Mouse (Mus musculus) neural tube, embryonic 14.5 days (tissue): ENCODE measurements around the gene Yy1. TPM values are rescaled to one million over a fixed set of nuclear protein-coding genes. Genes with fewer than 3 reads are reported as not detected.

Experiments
- ATAC-seq: fragments of 200-750 bp; cut with Nextera tagmentation; 2 replicates; pipeline ENCODE4 v1.8.0; 2017; ENCODE audit warnings: low read depth, mild to moderate bottlenecking, moderate TSS enrichment, moderate library complexity
- H3K27ac ChIP-seq: fragments of 300-500 bp; sonication (generic); 2 replicates; pipeline ENCODE4 v1.5.1; 2014; ENCODE audit warnings: low read depth, mild to moderate bottlenecking, control low read depth, low read length, moderate library complexity, mixed read lengths
- H3K27me3 ChIP-seq: fragments of 300-500 bp; sonication (generic); 2 replicates; pipeline ENCODE4 v1.6.1; 2014; ENCODE audit warnings: low read length; ENCODE audit not compliant: control insufficient read depth, insufficient read depth
- H3K36me3 ChIP-seq: fragments of 300-500 bp; sonication (generic); 2 replicates; pipeline ENCODE4 v1.6.1; 2014; ENCODE audit warnings: low read length, mixed read lengths; ENCODE audit not compliant: control insufficient read depth, insufficient read depth
- H3K4me1 ChIP-seq: fragments of 300-500 bp; sonication (generic); 2 replicates; pipeline ENCODE4 v1.6.1; 2014; ENCODE audit warnings: low read length; ENCODE audit not compliant: control insufficient read depth, insufficient read depth
- H3K4me2 ChIP-seq: fragments of 300-500 bp; sonication (generic); 2 replicates; pipeline ENCODE4 v1.6.1; 2014; ENCODE audit warnings: mild to moderate bottlenecking, low read depth, low read length, control low read depth
- H3K4me3 ChIP-seq: fragments of 300-500 bp; sonication (generic); 2 replicates; pipeline ENCODE4 v1.5.1; 2014; ENCODE audit warnings: low read depth, low read length, control low read depth, mixed read lengths
- H3K9ac ChIP-seq: fragments of 300-500 bp; sonication (generic); replicated peaks from 2 replicates; pipeline ENCODE4 v1.6.1; 2014; ENCODE audit warnings: low read depth, mild to moderate bottlenecking, control low read depth, low read length, mixed read lengths
- H3K9me3 ChIP-seq: fragments of 300-500 bp; sonication (generic); 2 replicates; pipeline ENCODE4 v1.6.1; 2016; ENCODE audit warnings: low read length; ENCODE audit not compliant: control insufficient read depth
- WGBS: fragments of 180-500 bp; shearing (Covaris S2); extraction: QIAGEN DNeasy Blood & Tissue Kit; methylation state at CpG from one replicate; pipeline ENCODE4 v1.1.7; 2014; 5-methylcytosine and 5-hydroxymethylcytosine counted together
- polyA plus RNA-seq: library from polyadenylated mRNA; unstranded; fragments of >200 nt; fragmentation: Nextera tagmentation; extraction: Ambion mirVana; gene quantifications from 2 replicates; pipeline ENCODE4 v1.2.1, GENCODE M21; 2014

Gene Yy1
- polyA plus RNA-seq, 1 experiment from 2014 or later, result 14.9 TPM

GRCm38 (mm10) chr12:108764917-108765678 is 27.7 kb upstream of the Yy1 start:
- H3K27ac ChIP-seq, result peak overlapping the region; percentile 72; the same call in 1 of the 2 replicates
- H3K9me3 ChIP-seq, result no peaks in the 10 kb centered on the region
- H3K9ac ChIP-seq, result no peak overlapping the region
- ATAC-seq, result no peak
- no peak overlapping the region for H3K4me3 ChIP-seq
- no peaks in the 10 kb centered on the region for H3K27me3 ChIP-seq
- H3K4me2 ChIP-seq, result peak overlapping the region; percentile 17; the same call in 1 of the 2 replicates
- WGBS, result 73% methylated on average over 22 of the region's 22 CpGs
- H3K4me1 ChIP-seq, result peaks cover 3% of the 10 kb centered on the region; the same call in 1 of the 2 replicates
- H3K36me3 ChIP-seq, result no peaks in the 10 kb centered on the region

GRCm38 (mm10) chr12:108765751-108766221 is 27.0 kb upstream of the Yy1 start:
- Histone ChIP-seq H3K36me3 (no peaks in the 10 kb centered on the region), H3K9ac (peak overlapping the region; percentile 39), H3K9me3 (no peaks in the 10 kb centered on the region), H3K4me2 (peak overlapping the region; percentile 17), H3K27ac (peak overlapping the region; percentile 72), H3K4me1 (peaks cover 3% of the 10 kb centered on the region; the same call in 1 of the 2 replicates), H3K4me3 (no peak overlapping the region), H3K27me3 (no peaks in the 10 kb centered on the region)
- ATAC-seq, result 0 out of 2 replicates have a peak, but pooled peaks have one; percentile 31
- 26% methylated on average over 14 of the region's 14 CpGs for WGBS

- H3K4me3 ChIP-seq, result no peak overlapping the region
- H3K36me3 ChIP-seq, result no peaks in the 10 kb centered on the region
- WGBS, result 61% methylated on average over 10 of the region's 10 CpGs
Observed at GRCm38 (mm10) chr12:108766316-108766715, 26.5 kb upstream of the Yy1 start.

GRCm38 (mm10) chr12:108766866-108767265 is 25.9 kb upstream of the Yy1 start:
- H3K9ac ChIP-seq, result no peak overlapping the region
- WGBS, result 38% methylated on average over 7 of the region's 7 CpGs
- no peak overlapping the region for H3K27ac ChIP-seq
- no peak overlapping the region for H3K4me3 ChIP-seq
- H3K4me1 ChIP-seq, result peaks cover 3% of the 10 kb centered on the region; the same call in 1 of the 2 replicates
- no peaks in the 10 kb centered on the region for H3K9me3 ChIP-seq
- ATAC-seq, result no peak
- H3K36me3 ChIP-seq, result no peaks in the 10 kb centered on the region
- peak overlapping the region; percentile 8; the same call in 1 of the 2 replicates for H3K4me2 ChIP-seq
- no peaks in the 10 kb centered on the region for H3K27me3 ChIP-seq

More at GRCm38 (mm10) chr12:108766316-108766715, 26.5 kb upstream of the Yy1 start:
- H3K27ac ChIP-seq, result peak overlapping the region; percentile 72
- no peak for ATAC-seq
- H3K9ac ChIP-seq, result peak overlapping the region; percentile 39
- peaks cover 3% of the 10 kb centered on the region; the same call in 1 of the 2 replicates for H3K4me1 ChIP-seq
- no peaks in the 10 kb centered on the region for H3K27me3 ChIP-seq
- no peaks in the 10 kb centered on the region for H3K9me3 ChIP-seq
- peak overlapping the region; percentile 17 for H3K4me2 ChIP-seq

GRCm38 (mm10) chr12:108768196-108768854 is 24.4 kb upstream of the Yy1 start:
- H3K27me3 ChIP-seq, result no peaks in the 10 kb centered on the region
- WGBS, result 87% methylated on average over 11 of the region's 11 CpGs
- no peaks in the 10 kb centered on the region for H3K9me3 ChIP-seq
- no peak overlapping the region for H3K27ac ChIP-seq
- no peak overlapping the region for H3K9ac ChIP-seq
- no peak overlapping the region for H3K4me2 ChIP-seq
- peaks cover 3% of the 10 kb centered on the region; the same call in 1 of the 2 replicates for H3K4me1 ChIP-seq
- no peak for ATAC-seq
- no peaks in the 10 kb centered on the region for H3K36me3 ChIP-seq
- no peak overlapping the region for H3K4me3 ChIP-seq

GRCm38 (mm10) chr12:108780108-108780877 is 12.5 kb upstream of the Yy1 start:
- Histone ChIP-seq H3K4me3 (no peak overlapping the region), H3K9ac (no peak overlapping the region), H3K4me2 (no peak overlapping the region), H3K27ac (no peak overlapping the region), H3K4me1 (no peaks in the 10 kb centered on the region), H3K27me3 (no peaks in the 10 kb centered on the region), H3K9me3 (no peaks in the 10 kb centered on the region; the same call in 1 of the 2 replicates), H3K36me3 (no peaks in the 10 kb centered on the region)
- WGBS, result 96% methylated on average over 7 of the region's 7 CpGs
- no peak for ATAC-seq

- WGBS, result 96% methylated on average over 4 of the region's 4 CpGs
- Histone ChIP-seq H3K9ac (no peak overlapping the region), H3K27me3 (no peaks in the 10 kb centered on the region), H3K4me1 (no peaks in the 10 kb centered on the region), H3K27ac (no peak overlapping the region), H3K36me3 (no peaks in the 10 kb centered on the region), H3K4me3 (no peak overlapping the region), H3K4me2 (no peak overlapping the region), H3K9me3 (no peaks in the 10 kb centered on the region)
- no peak for ATAC-seq
Observed at GRCm38 (mm10) chr12:108785161-108785560, 7.6 kb upstream of the Yy1 start.

- ATAC-seq, result no peak
- WGBS, result 94% methylated on average over 2 of the region's 2 CpGs
Observed at GRCm38 (mm10) chr12:108787329-108787728, 5.4 kb upstream of the Yy1 start.

More at GRCm38 (mm10) chr12:108787329-108787728, 5.4 kb upstream of the Yy1 start:
- H3K27ac ChIP-seq, result no peak overlapping the region
- H3K4me3 ChIP-seq, result no peak overlapping the region
- peaks cover 5% of the 10 kb centered on the region; the same call in 1 of the 2 replicates for H3K4me1 ChIP-seq
- H3K36me3 ChIP-seq, result no peaks in the 10 kb centered on the region
- H3K9ac ChIP-seq, result no peak overlapping the region
- H3K4me2 ChIP-seq, result no peak overlapping the region
- H3K9me3 ChIP-seq, result no peaks in the 10 kb centered on the region
- H3K27me3 ChIP-seq, result no peaks in the 10 kb centered on the region
